Mouse (Mus musculus): ENCODE measurements around the gene Fam89b. TPM values are rescaled to one million over a fixed set of nuclear protein-coding genes. Genes with fewer than 3 reads are reported as not detected.

The Fam89b gene
- polyA plus RNA-seq, 1 experiment from 2014 or later, result 118 TPM

- H3K9ac ChIP-seq (ENCODE audit: low read depth, low read length), result no peak overlapping the region
- no peak overlapping the region for H3K4me3 ChIP-seq (ENCODE audit: low read length)
- H3K27ac ChIP-seq (ENCODE audit: low read depth, low read length), result no peak overlapping the region
- peaks cover 56% of the 10 kb centered on the region for H3K36me3 ChIP-seq (ENCODE audit: control insufficient read depth, insufficient read depth, low read length)
- H3K4me1 ChIP-seq (ENCODE audit: control insufficient read depth, insufficient read depth, low read depth, low read length), result peaks cover 11% of the 10 kb centered on the region
- no peaks in the 10 kb centered on the region for H3K27me3 ChIP-seq (replicated peaks; ENCODE audit: control insufficient read depth, insufficient read depth, low read length)
- H3K4me2 ChIP-seq (ENCODE audit: low read length), result no peak overlapping the region
- no peak for ATAC-seq
- H3K9me3 ChIP-seq (ENCODE audit: control insufficient read depth, low read length), result no peaks in the 10 kb centered on the region
- WGBS, result 94% methylated on average over 12 of the region's 12 CpGs
Measured at GRCm38 (mm10) chr19:5684236-5684635, 45.2 kb downstream of the Fam89b start.

DNA sequence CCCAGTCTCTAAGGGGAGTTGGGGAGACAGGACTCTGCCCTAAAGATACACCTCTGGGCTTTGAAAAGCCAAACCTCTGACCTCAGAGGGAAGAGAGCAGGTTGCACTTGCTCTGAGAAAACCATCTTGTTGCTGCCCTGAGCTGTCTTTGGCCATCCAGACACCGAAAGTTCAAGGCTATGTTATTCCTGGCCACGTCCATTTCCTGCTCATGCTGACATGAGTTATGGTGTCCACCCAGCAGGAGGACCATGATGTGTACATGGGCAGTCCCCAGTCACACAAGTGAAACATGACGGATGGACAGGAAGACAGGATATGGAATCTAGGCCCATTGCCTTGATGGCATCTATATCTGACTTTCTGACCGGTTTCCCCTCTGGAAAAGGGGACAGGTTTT is 49.0 kb downstream of the Fam89b start:
- Histone ChIP-seq H3K27me3 (replicated peaks; ENCODE audit: control insufficient read depth, insufficient read depth, low read length) (no peaks in the 10 kb centered on the region), H3K4me3 (ENCODE audit: low read length) (no peak overlapping the region), H3K9ac (ENCODE audit: low read depth, low read length) (no peak overlapping the region), H3K9me3 (ENCODE audit: control insufficient read depth, low read length) (no peaks in the 10 kb centered on the region), H3K4me1 (ENCODE audit: control insufficient read depth, insufficient read depth, low read depth, low read length) (no peaks in the 10 kb centered on the region), H3K27ac (ENCODE audit: low read depth, low read length) (no peak overlapping the region), H3K36me3 (ENCODE audit: control insufficient read depth, insufficient read depth, low read length) (peaks cover 67% of the 10 kb centered on the region), H3K4me2 (ENCODE audit: low read length) (no peak overlapping the region)
- ATAC-seq, result no peak
- WGBS, result 90% methylated on average over 4 of the region's 4 CpGs

Small RNAs within 50 kb of the gene (microRNA-seq; reads per million reads assigned to microRNA genes)
- gene Mir6987, result not detected

Other genes starting within 250 kb of the Fam89b start
- 50.9 and 54.5 TPM in 2 replicates for gene Mus81, start 241.3 kb downstream of the Fam89b start, polyA plus RNA-seq (2015; fragmentation: Nextera tagmentation; extraction: Ambion mirVana)
- 3,487 and 3,609 TPM in 2 replicates for gene Cfl1, start 239.2 kb downstream of the Fam89b start, polyA plus RNA-seq (2015; fragmentation: Nextera tagmentation; extraction: Ambion mirVana)
- 0.15 TPM in 1 of 2 replicates, not detected in the other for gene 1700020D05Rik, start 225.9 kb downstream of the Fam89b start, polyA plus RNA-seq (2015; fragmentation: Nextera tagmentation; extraction: Ambion mirVana)
- gene Snx32, start 219.1 kb downstream of the Fam89b start, polyA plus RNA-seq (2015; fragmentation: Nextera tagmentation; extraction: Ambion mirVana), result 92.7 and 101 TPM in 2 replicates
- 0.11 and 0.20 TPM in 2 replicates for gene Ovol1, start 169.0 kb downstream of the Fam89b start, polyA plus RNA-seq (2015; fragmentation: Nextera tagmentation; extraction: Ambion mirVana)
- 3.4 and 3.5 TPM in 2 replicates for gene Ap5b1, start 161.6 kb downstream of the Fam89b start, polyA plus RNA-seq (2015; fragmentation: Nextera tagmentation; extraction: Ambion mirVana)
- gene Rnaseh2c, start 127.8 kb downstream of the Fam89b start, polyA plus RNA-seq (2015; fragmentation: Nextera tagmentation; extraction: Ambion mirVana), result 62.0 and 75.4 TPM in 2 replicates
- gene Kat5, start 119.4 kb downstream of the Fam89b start, polyA plus RNA-seq (2015; fragmentation: Nextera tagmentation; extraction: Ambion mirVana), result 63.3 and 70.6 TPM in 2 replicates
- gene Rela, start 92.2 kb downstream of the Fam89b start, polyA plus RNA-seq (2015; fragmentation: Nextera tagmentation; extraction: Ambion mirVana), result 35.7 and 38.7 TPM in 2 replicates
- gene Sipa1, start 65.9 kb downstream of the Fam89b start, polyA plus RNA-seq (2015; fragmentation: Nextera tagmentation; extraction: Ambion mirVana), result 14.3 and 19.1 TPM in 2 replicates
- gene Map3k11, start 40.9 kb downstream of the Fam89b start, polyA plus RNA-seq (2015; fragmentation: Nextera tagmentation; extraction: Ambion mirVana), result 9.2 and 13.2 TPM in 2 replicates
- gene Pcnx3, start 40.7 kb downstream of the Fam89b start, polyA plus RNA-seq (2015; fragmentation: Nextera tagmentation; extraction: Ambion mirVana), result 22.6 and 24.8 TPM in 2 replicates
- not detected in 2 replicates for gene Kcnk7, start 25.3 kb downstream of the Fam89b start, polyA plus RNA-seq (2015; fragmentation: Nextera tagmentation; extraction: Ambion mirVana)
- gene Ehbp1l1, start 3.3 kb downstream of the Fam89b start, polyA plus RNA-seq (2015; fragmentation: Nextera tagmentation; extraction: Ambion mirVana), result 21.6 and 29.7 TPM in 2 replicates
- gene Ltbp3, start 11.3 kb upstream of the Fam89b start, polyA plus RNA-seq (2015; fragmentation: Nextera tagmentation; extraction: Ambion mirVana), result 11.6 and 15.4 TPM in 2 replicates
- 83.2 and 93.9 TPM in 2 replicates for gene Scyl1, start 41.8 kb upstream of the Fam89b start, polyA plus RNA-seq (2015; fragmentation: Nextera tagmentation; extraction: Ambion mirVana)
- gene Frmd8, start 145.6 kb upstream of the Fam89b start, polyA plus RNA-seq (2015; fragmentation: Nextera tagmentation; extraction: Ambion mirVana), result 18.1 and 20.1 TPM in 2 replicates
- gene Slc25a45, start 148.2 kb upstream of the Fam89b start, polyA plus RNA-seq (2015; fragmentation: Nextera tagmentation; extraction: Ambion mirVana), result 2.2 and 2.6 TPM in 2 replicates
- gene Tigd3, start 164.5 kb upstream of the Fam89b start, polyA plus RNA-seq (2015; fragmentation: Nextera tagmentation; extraction: Ambion mirVana), result 10.0 and 10.2 TPM in 2 replicates
- 94.0 and 117 TPM in 2 replicates for gene Dpf2, start 183.4 kb upstream of the Fam89b start, polyA plus RNA-seq (2015; fragmentation: Nextera tagmentation; extraction: Ambion mirVana)
- gene Cdc42ep2, start 195.2 kb upstream of the Fam89b start, polyA plus RNA-seq (2015; fragmentation: Nextera tagmentation; extraction: Ambion mirVana), result 22.2 and 23.4 TPM in 2 replicates
- 22.4 and 26.6 TPM in 2 replicates for gene Pola2, start 234.5 kb upstream of the Fam89b start, polyA plus RNA-seq (2015; fragmentation: Nextera tagmentation; extraction: Ambion mirVana)

All from hindbrain, embryonic 16.5 days (tissue).